Mouse (Mus musculus) limb, embryonic 13.5 days (tissue): ENCODE results near the gene Ensa. TPM values are rescaled to one million over a fixed set of nuclear protein-coding genes. Genes with fewer than 3 reads are reported as not detected.
A peak's percentile ranks its signal among the peaks of the same experiment; 100 is the strongest.
"Not testable (repeated sequence)": the region's sequence is repeated elsewhere in the genome, so short reads cannot be mapped to it uniquely, and the experiment has no call there.

Experiments used
- ATAC-seq: fragments of 200-750 bp; cut with Nextera tagmentation; 2 replicates; pipeline ENCODE4 v1.8.0; 2017; ENCODE audit warnings: low read depth, moderate number of reproducible peaks, moderate TSS enrichment; ENCODE audit not compliant: low FRiP score
- H3K27ac ChIP-seq: fragments of 300-500 bp; sonication (generic); 2 replicates; pipeline ENCODE4 v1.5.1; 2015; ENCODE audit warnings: inconsistent platforms, mild to moderate bottlenecking, moderate library complexity
- H3K27me3 ChIP-seq: fragments of 300-500 bp; sonication (generic); 2 replicates; pipeline ENCODE4 v1.6.1; 2015; ENCODE audit warnings: mild to moderate bottlenecking, inconsistent platforms
- H3K36me3 ChIP-seq: fragments of 300-500 bp; sonication (generic); 2 replicates; pipeline ENCODE4 v1.6.1; 2015; ENCODE audit warnings: inconsistent platforms, mild to moderate bottlenecking, moderate library complexity
- H3K4me1 ChIP-seq: fragments of 300-500 bp; sonication (generic); 2 replicates; pipeline ENCODE4 v1.6.1; 2015; ENCODE audit warnings: inconsistent platforms
- H3K4me2 ChIP-seq: fragments of 300-500 bp; sonication (generic); replicated peaks from 2 replicates; pipeline ENCODE4 v1.6.1; 2015; ENCODE audit warnings: inconsistent platforms, mild to moderate bottlenecking, moderate library complexity
- H3K4me3 ChIP-seq: fragments of 300-500 bp; sonication (generic); 2 replicates; pipeline ENCODE4 v1.5.1; 2015; ENCODE audit warnings: moderate library complexity, mild to moderate bottlenecking, inconsistent platforms
- H3K9ac ChIP-seq: fragments of 300-500 bp; sonication (generic); 2 replicates; pipeline ENCODE4 v1.6.1; 2015; ENCODE audit warnings: mild to moderate bottlenecking, inconsistent platforms
- H3K9me3 ChIP-seq: fragments of 300-500 bp; sonication (generic); 2 replicates; pipeline ENCODE4 v1.6.1; 2016; ENCODE audit warnings: inconsistent platforms
- WGBS: fragments of 180-500 bp; shearing (Covaris S2); methylation state at CpG from one replicate; pipeline ENCODE4 v1.1.7; 2015; 5-methylcytosine and 5-hydroxymethylcytosine counted together
- polyA plus RNA-seq: library from polyadenylated mRNA; unstranded; fragments of >200 nt; fragmentation: Nextera tagmentation; extraction: Ambion mirVana; gene quantifications from 2 replicates; pipeline ENCODE4 v1.2.1, GENCODE M21; 2015

Gene Ensa
- polyA plus RNA-seq, 1 experiment from 2014 or later = 86.8 TPM

DNA sequence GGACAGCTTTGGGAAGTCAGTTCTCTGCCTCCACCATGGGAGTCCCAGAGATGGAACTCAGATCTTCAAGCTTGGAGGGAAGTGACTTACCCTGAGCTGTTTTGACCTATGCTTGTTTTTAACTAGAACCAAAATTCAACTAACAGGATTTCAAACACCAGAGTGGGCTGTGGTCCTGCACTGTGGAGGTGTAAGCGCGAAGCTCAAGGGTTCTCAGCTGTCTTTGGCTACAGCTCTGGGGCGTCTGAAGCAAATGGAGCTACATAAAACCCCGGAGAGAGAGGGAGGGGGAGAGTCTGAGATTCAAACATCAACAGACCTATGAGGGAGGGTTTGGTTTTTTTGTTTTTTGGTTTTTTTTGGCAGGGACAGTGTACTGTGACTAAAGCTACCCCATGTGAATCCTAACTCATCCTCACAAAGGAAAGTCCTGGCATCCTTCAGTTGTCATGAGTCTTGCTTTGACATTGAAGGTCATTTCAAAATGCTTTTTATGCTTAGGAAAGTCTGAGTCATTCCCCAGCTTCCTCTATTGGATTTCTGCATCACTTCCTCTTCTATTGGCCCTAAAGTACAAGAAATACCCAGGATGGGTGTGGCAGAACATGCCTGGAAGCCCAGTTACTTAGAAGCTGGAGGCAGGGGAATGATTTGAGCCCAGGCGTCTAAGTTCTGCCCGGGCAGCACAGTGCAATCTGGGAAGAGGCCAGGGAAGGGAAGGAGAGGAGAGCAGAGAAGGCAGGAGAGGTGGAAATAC lies 25.7 kb downstream of the Ensa start:
- Histone ChIP-seq H3K4me1 (peaks cover 15% of the 10 kb centered on the region), H3K36me3 (no peaks in the 10 kb centered on the region), H3K4me3 (no peak overlapping the region), H3K27ac (peak overlapping the region; percentile 29; the same call in 1 of the 2 replicates), H3K9me3 (no peaks in the 10 kb centered on the region), H3K9ac (no peak overlapping the region), H3K27me3 (no peaks in the 10 kb centered on the region), H3K4me2 (no peak overlapping the region)
- WGBS = 62% methylated on average over 6 of the region's 6 CpGs
- ATAC-seq = no peak

DNA sequence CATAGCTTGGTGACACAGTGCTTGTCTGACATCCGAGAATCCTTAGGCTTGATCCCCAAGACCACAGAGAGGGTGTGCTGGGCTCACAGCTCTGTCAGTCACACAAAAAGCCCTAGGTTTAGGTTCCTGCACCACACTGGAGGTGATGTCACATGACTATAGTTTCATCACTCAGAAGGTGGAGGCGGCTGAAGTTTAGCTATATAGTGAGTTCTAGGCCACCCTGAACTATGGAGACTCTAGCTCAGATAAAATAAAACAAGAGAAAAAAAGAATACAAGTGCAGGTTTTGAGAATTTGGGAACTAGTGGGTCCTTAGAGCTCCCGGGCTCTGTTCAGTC lies 26.2 kb downstream of the Ensa start:
- 88% methylated on average over 3 of the region's 3 CpGs for WGBS
- ATAC-seq = no peak
- Histone ChIP-seq H3K4me1 (peaks cover 15% of the 10 kb centered on the region), H3K9ac (no peak overlapping the region), H3K36me3 (no peaks in the 10 kb centered on the region), H3K27ac (peak overlapping the region; percentile 29; the same call in 1 of the 2 replicates), H3K9me3 (no peaks in the 10 kb centered on the region), H3K4me3 (no peak overlapping the region), H3K27me3 (no peaks in the 10 kb centered on the region), H3K4me2 (no peak overlapping the region)

DNA sequence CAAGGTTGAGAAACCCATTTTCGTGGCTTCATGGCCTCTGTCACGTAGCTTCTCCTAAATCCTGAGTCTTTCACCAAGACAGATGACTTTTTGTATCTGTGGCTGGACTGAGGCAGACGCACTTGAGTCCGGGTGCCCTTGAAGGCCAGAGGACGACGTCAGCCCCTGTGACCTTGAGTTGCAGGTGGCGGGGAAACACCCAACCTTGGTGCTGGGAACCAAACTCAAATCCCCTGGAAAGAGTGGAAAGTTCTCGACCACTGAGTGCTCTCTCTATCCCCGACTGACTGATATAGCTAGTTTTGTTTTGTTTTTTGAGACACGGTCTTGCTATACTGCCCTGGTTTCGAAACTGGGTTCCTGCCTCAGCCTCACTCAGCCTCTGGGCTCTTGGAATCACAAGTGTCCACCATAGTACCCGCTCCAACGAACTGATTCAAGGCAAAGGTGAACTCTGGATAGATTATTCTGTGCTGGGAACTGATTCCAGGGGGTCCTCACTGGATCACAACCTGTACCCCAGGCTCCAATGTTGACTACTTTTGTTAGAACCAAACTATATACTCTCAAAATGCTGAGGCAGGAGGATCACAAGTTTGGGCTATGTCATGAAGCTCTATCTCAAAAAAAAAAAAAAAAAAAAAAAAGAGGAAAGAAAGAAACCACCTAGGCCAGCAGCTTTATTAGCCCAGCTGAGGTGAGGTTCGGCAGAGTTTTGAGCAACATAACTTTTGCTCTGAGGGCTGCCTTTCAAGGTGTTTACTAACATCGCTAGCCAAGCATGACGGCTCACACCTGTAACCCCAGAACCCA lies 26.8 kb downstream of the Ensa start:
- Histone ChIP-seq H3K27me3 (no peaks in the 10 kb centered on the region), H3K27ac (no peak overlapping the region), H3K4me3 (no peak overlapping the region), H3K9ac (no peak overlapping the region), H3K9me3 (no peaks in the 10 kb centered on the region), H3K36me3 (no peaks in the 10 kb centered on the region), H3K4me2 (no peak overlapping the region), H3K4me1 (peaks cover 15% of the 10 kb centered on the region)
- no peak for ATAC-seq
- WGBS = 85% methylated on average over 16 of the region's 16 CpGs

DNA sequence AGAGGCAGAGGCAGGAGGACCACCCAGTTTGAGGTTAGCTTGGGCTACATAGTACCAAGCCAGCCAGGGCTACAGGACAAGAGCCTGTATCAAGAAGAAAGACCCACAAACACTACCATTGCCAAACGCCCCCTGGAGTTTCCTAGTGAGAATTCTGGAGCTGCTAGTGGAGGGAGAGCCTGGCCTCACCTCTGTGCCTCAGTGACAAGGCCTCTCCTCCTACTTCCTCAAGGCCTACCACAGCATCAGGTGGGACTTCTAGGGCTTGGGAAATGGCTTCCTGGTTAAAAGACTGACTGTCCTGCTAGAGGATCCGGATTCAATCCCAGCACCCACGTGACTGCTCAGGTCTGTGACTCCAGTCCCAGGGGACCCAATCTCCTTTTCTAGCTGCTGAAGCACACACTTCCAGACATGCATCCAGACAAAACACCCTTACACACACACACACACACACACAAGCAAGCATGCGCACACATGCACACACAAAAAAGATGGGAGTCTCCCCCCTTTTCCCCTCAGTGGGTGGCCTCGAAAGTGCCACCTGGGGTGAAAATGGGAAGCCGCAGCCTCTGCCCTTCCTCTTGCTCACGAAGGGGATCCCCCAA lies 27.5 kb downstream of the Ensa start:
- Histone ChIP-seq H3K4me1 (peaks cover 15% of the 10 kb centered on the region), H3K4me3 (no peak overlapping the region), H3K9ac (no peak overlapping the region; the same call in 1 of the 2 replicates), H3K9me3 (no peaks in the 10 kb centered on the region), H3K27ac (no peak overlapping the region), H3K36me3 (no peaks in the 10 kb centered on the region), H3K4me2 (no peak overlapping the region), H3K27me3 (no peaks in the 10 kb centered on the region)
- ATAC-seq = no peak
- 60% methylated on average over 7 of the region's 7 CpGs for WGBS

DNA sequence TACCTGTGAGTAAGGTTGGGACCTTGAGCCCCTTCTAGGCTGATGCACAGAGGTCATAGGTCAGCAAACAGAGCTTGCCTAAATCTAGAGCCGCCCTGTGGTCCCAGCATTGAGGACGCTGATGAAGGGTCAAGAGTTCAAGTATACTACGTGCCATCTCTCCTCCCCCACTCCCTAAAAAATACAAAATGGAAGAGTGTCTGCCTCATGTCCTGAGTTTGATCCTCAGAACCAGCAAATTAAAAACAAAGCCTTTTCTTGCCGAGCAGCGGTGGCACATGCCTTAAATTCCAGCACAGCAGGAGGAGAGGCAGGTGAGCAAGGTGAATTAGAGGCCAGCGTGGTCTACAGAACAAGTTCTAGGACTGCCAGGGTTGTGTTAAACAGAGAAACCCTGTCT lies 28.1 kb downstream of the Ensa start:
- Histone ChIP-seq H3K36me3 (no peaks in the 10 kb centered on the region), H3K9ac (no peak overlapping the region), H3K4me3 (no peak overlapping the region), H3K27ac (no peak overlapping the region), H3K27me3 (no peaks in the 10 kb centered on the region), H3K4me1 (peaks cover 15% of the 10 kb centered on the region), H3K9me3 (no peaks in the 10 kb centered on the region), H3K4me2 (no peak overlapping the region)
- WGBS = 17% methylated on average over 6 of the region's 6 CpGs
- ATAC-seq = no peak

GRCm38 (mm10) chr3:95653473-95654034 lies 28.8 kb downstream of the Ensa start:
- H3K36me3 ChIP-seq = no peaks in the 10 kb centered on the region
- no peak overlapping the region for H3K4me3 ChIP-seq
- H3K4me2 ChIP-seq = no peak overlapping the region
- no peak for ATAC-seq
- H3K4me1 ChIP-seq = peaks cover 15% of the 10 kb centered on the region
- no peaks in the 10 kb centered on the region for H3K9me3 ChIP-seq
- H3K27ac ChIP-seq = peak overlapping the region; percentile 52; the same call in 1 of the 2 replicates
- H3K9ac ChIP-seq = no peak overlapping the region
- H3K27me3 ChIP-seq = no peaks in the 10 kb centered on the region
- WGBS = 25% methylated on average over 11 of the region's 11 CpGs

DNA sequence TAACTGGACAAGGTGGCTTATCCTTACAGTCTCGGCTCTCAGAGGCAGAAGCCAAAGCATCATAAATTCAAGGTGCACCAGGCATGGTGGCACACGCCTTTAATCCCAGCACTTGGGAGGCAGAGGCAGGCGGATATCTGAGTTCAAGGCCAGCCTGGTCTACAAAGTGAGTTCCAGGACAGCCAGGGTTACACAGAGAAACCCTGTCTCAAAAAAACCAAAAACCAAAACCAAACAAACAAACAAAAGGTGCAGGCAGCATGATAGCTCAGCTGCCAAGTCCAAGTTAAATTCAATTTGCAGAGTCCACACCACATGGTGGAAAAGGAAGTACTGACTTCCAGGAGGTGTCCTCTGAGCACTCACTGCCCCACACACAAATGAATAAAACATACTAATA lies 29.6 kb downstream of the Ensa start:
- H3K9ac ChIP-seq, H3K9me3 ChIP-seq, H3K27me3 ChIP-seq, H3K36me3 ChIP-seq, ATAC-seq, H3K27ac ChIP-seq, H3K4me3 ChIP-seq, H3K4me2 ChIP-seq: not testable (repeated sequence)
- 89% methylated on average over 3 of the region's 3 CpGs for WGBS
- H3K4me1 ChIP-seq = peaks cover 15% of the 10 kb centered on the region

DNA sequence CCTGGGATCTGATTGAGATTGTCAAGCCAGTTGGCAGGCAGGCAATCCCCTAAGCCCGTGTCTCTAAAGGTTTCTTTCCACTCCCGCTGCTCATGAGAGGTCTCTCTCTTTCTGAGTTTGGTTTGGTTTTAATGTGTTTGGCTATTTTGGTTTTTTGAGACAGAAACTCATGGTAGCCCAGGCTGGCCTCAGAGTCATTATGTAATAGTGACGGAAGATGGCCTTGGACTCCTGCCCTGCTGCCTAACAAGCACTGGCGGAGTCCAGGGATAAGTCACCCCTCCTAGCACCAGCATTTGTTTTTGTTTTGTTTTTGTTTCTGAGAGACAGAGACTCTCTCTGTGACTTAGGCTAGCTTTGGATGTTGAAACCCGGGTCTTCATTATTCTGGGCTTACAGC lies 30.6 kb downstream of the Ensa start:
- ATAC-seq = no peak

GRCm38 (mm10) chr3:95657108-95657507 lies 32.3 kb downstream of the Ensa start:
- Histone ChIP-seq H3K27ac (no peak overlapping the region), H3K4me3 (no peak overlapping the region), H3K36me3 (peaks cover 17% of the 10 kb centered on the region), H3K9ac (no peak overlapping the region), H3K27me3 (no peaks in the 10 kb centered on the region), H3K4me2 (no peak overlapping the region), H3K4me1 (peaks cover 35% of the 10 kb centered on the region), H3K9me3 (no peaks in the 10 kb centered on the region)
- no peak for ATAC-seq
- WGBS = 92% methylated on average over 3 of the region's 3 CpGs

More for the DNA sequence above, 30.6 kb downstream of the Ensa start:
- Histone ChIP-seq H3K4me2 (no peak overlapping the region), H3K36me3 (peaks cover 3% of the 10 kb centered on the region), H3K27me3 (no peaks in the 10 kb centered on the region), H3K27ac (no peak overlapping the region), H3K9me3 (no peaks in the 10 kb centered on the region), H3K4me1 (peaks cover 19% of the 10 kb centered on the region), H3K4me3 (no peak overlapping the region), H3K9ac (no peak overlapping the region)
- 86% methylated on average over 5 of the region's 5 CpGs for WGBS

GRCm38 (mm10) chr3:95657711-95658110 lies 32.9 kb downstream of the Ensa start:
- peaks cover 37% of the 10 kb centered on the region for H3K4me1 ChIP-seq
- peak overlapping the region; percentile 99 for H3K4me3 ChIP-seq
- H3K4me2 ChIP-seq = peak overlapping the region; percentile 65
- H3K27me3 ChIP-seq = no peaks in the 10 kb centered on the region
- H3K9ac ChIP-seq = peak overlapping the region; percentile 100; the same call in 1 of the 2 replicates
- ATAC-seq = no peak
- H3K9me3 ChIP-seq = no peaks in the 10 kb centered on the region
- WGBS = 83% methylated on average over 3 of the region's 3 CpGs
- peaks cover 23% of the 10 kb centered on the region for H3K36me3 ChIP-seq
- H3K27ac ChIP-seq = peak overlapping the region; percentile 99; the same call in 1 of the 2 replicates

GRCm38 (mm10) chr3:95658236-95658867 lies 33.6 kb downstream of the Ensa start, which contains the start of gene Mcl1:
TSS of gene Mcl1 (plus strand) at chr3:95658788.
- peaks cover 29% of the 10 kb centered on the region for H3K36me3 ChIP-seq
- peak within 1 kb of the TSS; percentile 91 for H3K4me2 ChIP-seq
- peak; percentile 97 for ATAC-seq
- no peaks in the 10 kb centered on the region for H3K27me3 ChIP-seq
- H3K4me3 ChIP-seq = peak within 1 kb of the TSS; percentile 99
- under 1% methylated on average over 43 of the region's 43 CpGs for WGBS
- peaks cover 38% of the 10 kb centered on the region for H3K4me1 ChIP-seq
- peak within 1 kb of the TSS; percentile 99 for H3K27ac ChIP-seq
- no peaks in the 10 kb centered on the region for H3K9me3 ChIP-seq
- H3K9ac ChIP-seq = peak within 1 kb of the TSS; percentile 100
